Mouse (Mus musculus) limb, embryonic 14.5 days (tissue): ENCODE measurements around the gene Hmg20a. TPM values are rescaled to one million over a fixed set of nuclear protein-coding genes. Genes with fewer than 3 reads are reported as not detected.

Source experiments
- ATAC-seq: fragments of 200-750 bp; cut with Nextera tagmentation; 2 replicates; pipeline ENCODE4 v1.8.0; 2017; ENCODE audit warnings: low read depth, moderate number of reproducible peaks, moderate TSS enrichment; ENCODE audit not compliant: low FRiP score
- DNase-seq: peaks from one replicate; pipeline ENCODE4 v3.0.0-alpha.2; 2015; ENCODE audit warnings: low spot score
- H3K27ac ChIP-seq: fragments of 300-500 bp; sonication (generic); replicated peaks from 2 replicates; pipeline ENCODE4 v1.5.1; 2014; ENCODE audit warnings: low read depth, mild to moderate bottlenecking, low read length, moderate library complexity, mixed read lengths
- H3K27me3 ChIP-seq: fragments of 300-500 bp; sonication (generic); 2 replicates; pipeline ENCODE4 v1.6.1; 2014; ENCODE audit warnings: low read length, mixed read lengths; ENCODE audit not compliant: control insufficient read depth, insufficient read depth
- H3K36me3 ChIP-seq: fragments of 300-500 bp; sonication (generic); 2 replicates; pipeline ENCODE4 v1.6.1; 2014; ENCODE audit warnings: mild to moderate bottlenecking, low read length, moderate library complexity, mixed read lengths; ENCODE audit not compliant: control insufficient read depth, insufficient read depth
- H3K4me1 ChIP-seq: fragments of 300-500 bp; sonication (generic); 2 replicates; pipeline ENCODE4 v1.6.1; 2014; ENCODE audit warnings: antibody characterized with exemption, low read length, mixed read lengths; ENCODE audit not compliant: control insufficient read depth, insufficient read depth
- H3K4me2 ChIP-seq: fragments of 300-500 bp; sonication (generic); replicated peaks from 2 replicates; pipeline ENCODE4 v1.6.1; 2014; ENCODE audit warnings: low read depth, mild to moderate bottlenecking, low read length, moderate library complexity; ENCODE audit not compliant: severe bottlenecking
- H3K4me3 ChIP-seq: fragments of 300-500 bp; sonication (generic); replicated peaks from 2 replicates; pipeline ENCODE4 v1.5.1; 2014; ENCODE audit warnings: low read length
- H3K9ac ChIP-seq: fragments of 300-500 bp; sonication (generic); 2 replicates; pipeline ENCODE4 v1.6.1; 2014; ENCODE audit warnings: mild to moderate bottlenecking, low read depth, low read length, moderate library complexity; ENCODE audit not compliant: severe bottlenecking
- H3K9me3 ChIP-seq: fragments of 300-500 bp; sonication (generic); 2 replicates; pipeline ENCODE4 v1.6.1; 2016; ENCODE audit warnings: low read length; ENCODE audit not compliant: control insufficient read depth
- POLR2A ChIP-seq: fragments of 200-500 bp; IDR thresholded peaks from 2 replicates; pipeline ENCODE4 v1.8.0; 2012; ENCODE audit warnings: inconsistent platforms, mild to moderate bottlenecking, moderate library complexity, borderline replicate concordance; ENCODE audit not compliant: insufficient read depth, insufficient read length; ENCODE audit errors: extremely low read depth
- WGBS: fragments of 180-500 bp; shearing (Covaris S2); extraction: QIAGEN DNeasy Blood & Tissue Kit; methylation state at CpG from one replicate; pipeline ENCODE4 v1.1.7; 2014; 5-methylcytosine and 5-hydroxymethylcytosine counted together
- polyA plus RNA-seq, 2 experiments: library from polyadenylated mRNA; depleted of rRNA in 1 of 2; stranded (reverse) in 1 of 2; unstranded in 1 of 2; fragments of >200 nt; fragmentation: Nextera tagmentation in 1 of 2; extraction: Ambion mirVana in 1 of 2; gene quantifications; 2 replicates each; pipeline versions ENCODE4 v1.2.1 to v1.2.3; 2012 to 2014

Hmg20a gene
- polyA plus RNA-seq, 2 experiments, result 58.5 to 71.5 TPM

GRCm38 (mm10) chr9:56415393-56415792, 3.0 kb upstream of the Hmg20a start:
- ATAC-seq (no peak), DNase-seq (no peak)
- no peak overlapping the region for H3K27ac ChIP-seq
- no peaks in the 10 kb centered on the region for H3K27me3 ChIP-seq
- H3K36me3 ChIP-seq, result no peaks in the 10 kb centered on the region
- H3K4me1 ChIP-seq, result peaks cover 19% of the 10 kb centered on the region
- no peak overlapping the region for H3K4me2 ChIP-seq
- no peak for TF ChIP-seq POLR2A
- no peaks in the 10 kb centered on the region for H3K9me3 ChIP-seq
- H3K9ac ChIP-seq, result no peak overlapping the region
- 61% methylated on average over 1 of the region's 1 CpGs for WGBS
- no peak overlapping the region for H3K4me3 ChIP-seq

GRCm38 (mm10) chr9:56415935-56416607, 2.3 kb upstream of the Hmg20a start:
- WGBS, result 61% methylated on average over 4 of the region's 4 CpGs
- no peak for DNase-seq
- peak overlapping the region; percentile 63 for H3K4me2 ChIP-seq
- H3K4me1 ChIP-seq, result peaks cover 24% of the 10 kb centered on the region
- H3K9me3 ChIP-seq, result no peaks in the 10 kb centered on the region
- ATAC-seq, result no peak
- TF ChIP-seq POLR2A, result no peak
- no peaks in the 10 kb centered on the region for H3K36me3 ChIP-seq
- H3K9ac ChIP-seq, result no peak overlapping the region
- H3K4me3 ChIP-seq, result peak overlapping the region; percentile 84; the same call in 1 of the 2 replicates
- no peak overlapping the region for H3K27ac ChIP-seq
- no peaks in the 10 kb centered on the region for H3K27me3 ChIP-seq

- H3K27me3 ChIP-seq, result no peaks in the 10 kb centered on the region
- no peak for TF ChIP-seq POLR2A
- WGBS, result 2% methylated on average over 33 of the region's 40 CpGs
- DNase-seq (peak; percentile 69), ATAC-seq (peak; percentile 42)
- no peaks in the 10 kb centered on the region for H3K36me3 ChIP-seq
- peak overlapping the region; percentile 63 for H3K4me2 ChIP-seq
- H3K27ac ChIP-seq, result peak overlapping the region; percentile 96
- H3K4me3 ChIP-seq, result peak overlapping the region; percentile 84
- H3K9me3 ChIP-seq, result no peaks in the 10 kb centered on the region
- H3K4me1 ChIP-seq, result peaks cover 24% of the 10 kb centered on the region
- H3K9ac ChIP-seq, result peak overlapping the region; percentile 78
These were observed 928 bp upstream of the Hmg20a start for GRCm38 (mm10) chr9:56417415-56417947.

- TF ChIP-seq POLR2A, result peak; percentile 59; the same call in 1 of the 2 replicates
These were observed 380 bp downstream of the Hmg20a start for GRCm38 (mm10) chr9:56418738-56419239.

GRCm38 (mm10) chr9:56420236-56420635, 1.8 kb downstream of the Hmg20a start:
- H3K27ac ChIP-seq, result no peak overlapping the region
- no peak overlapping the region for H3K9ac ChIP-seq
- peak overlapping the region; percentile 27 for H3K4me2 ChIP-seq
- 97% methylated on average over 1 of the region's 1 CpGs for WGBS
- H3K36me3 ChIP-seq, result no peaks in the 10 kb centered on the region
- H3K27me3 ChIP-seq, result no peaks in the 10 kb centered on the region
- no peak for DNase-seq
- H3K4me3 ChIP-seq, result no peak overlapping the region
- no peak for ATAC-seq
- H3K9me3 ChIP-seq, result no peaks in the 10 kb centered on the region
- H3K4me1 ChIP-seq, result peaks cover 24% of the 10 kb centered on the region
- TF ChIP-seq POLR2A, result no peak

More at GRCm38 (mm10) chr9:56418738-56419239, 380 bp downstream of the Hmg20a start:
- 0% methylated on average over 10 of the region's 11 CpGs for WGBS
- Histone ChIP-seq H3K4me1 (peaks cover 24% of the 10 kb centered on the region), H3K27me3 (no peaks in the 10 kb centered on the region), H3K4me2 (peak overlapping the region; percentile 63), H3K27ac (peak overlapping the region; percentile 90), H3K9ac (peak overlapping the region; percentile 52), H3K36me3 (no peaks in the 10 kb centered on the region), H3K9me3 (no peaks in the 10 kb centered on the region), H3K4me3 (peak overlapping the region; percentile 84)
- ATAC-seq (peak; percentile 42; the same call in 1 of the 2 replicates), DNase-seq (peak; percentile 87)
